Mouse (Mus musculus) brown adipose tissue, adult 24 weeks (tissue): ENCODE measurements around the gene Gm26661. TPM values are rescaled to one million over a fixed set of nuclear protein-coding genes. Genes with fewer than 3 reads are reported as not detected.
A peak's percentile ranks its signal among the peaks of the same experiment; 100 is the strongest.

Source experiments
- H3K27ac ChIP-seq: fragments of 200-500 bp; replicated peaks from 2 replicates; pipeline ENCODE4 v1.5.1; 2012; ENCODE audit warnings: low read depth, mild to moderate bottlenecking, low read length
- H3K4me1 ChIP-seq: fragments of 200-500 bp; 2 replicates; pipeline ENCODE4 v1.6.1; 2012; ENCODE audit warnings: low read length, mixed read lengths; ENCODE audit not compliant: control insufficient read depth, insufficient read depth, insufficient read length
- H3K4me3 ChIP-seq: fragments of 200-500 bp; 2 replicates; pipeline ENCODE4 v1.5.1; 2012; ENCODE audit warnings: low read depth, mild to moderate bottlenecking, low read length, moderate library complexity; ENCODE audit not compliant: insufficient read depth
- polyA plus RNA-seq: library from polyadenylated mRNA; stranded (reverse); fragments of >200 nt; gene quantifications from 2 replicates; pipeline ENCODE4 v1.2.4, GENCODE M21; 2012; ENCODE audit not compliant: missing spikeins, insufficient read depth, insufficient read length

Gm26661 gene
- not detected in 2 replicates for polyA plus RNA-seq

- Histone ChIP-seq H3K4me3 (peak within 1 kb of the TSS; percentile 28), H3K4me1 (peaks cover 8% of the 10 kb centered on the region), H3K27ac (no peak within 1 kb of the TSS)
Measured at GRCm38 (mm10) chr14:7791532-7792159, at the start of gene Gm26661. Gene Gm26661 (plus strand): TSS chr14:7791587.

GRCm38 (mm10) chr14:7748944-7749763 lies 42.2 kb upstream of the Gm26661 start:
- no peaks in the 10 kb centered on the region for H3K4me1 ChIP-seq
- no peak overlapping the region for H3K4me3 ChIP-seq
- H3K27ac ChIP-seq: no peak overlapping the region

GRCm38 (mm10) chr14:7749764-7750089 lies 41.7 kb upstream of the Gm26661 start:
- Histone ChIP-seq H3K4me3 (no peak overlapping the region), H3K27ac (no peak overlapping the region), H3K4me1 (no peaks in the 10 kb centered on the region)

GRCm38 (mm10) chr14:7765569-7766314 lies 25.6 kb upstream of the Gm26661 start:
- H3K4me1 ChIP-seq: no peaks in the 10 kb centered on the region
- H3K4me3 ChIP-seq: no peak overlapping the region
- H3K27ac ChIP-seq: no peak overlapping the region

GRCm38 (mm10) chr14:7773714-7774389 lies 17.5 kb upstream of the Gm26661 start:
- peak overlapping the region; percentile 49; the same call in 1 of the 2 replicates for H3K27ac ChIP-seq
- peak overlapping the region; percentile 68 for H3K4me3 ChIP-seq
- no peaks in the 10 kb centered on the region for H3K4me1 ChIP-seq

GRCm38 (mm10) chr14:7786073-7786472 lies 5.3 kb upstream of the Gm26661 start:
- Histone ChIP-seq H3K4me3 (no peak overlapping the region), H3K27ac (no peak overlapping the region)

GRCm38 (mm10) chr14:7789266-7790030 lies 1.9 kb upstream of the Gm26661 start:
- no peak overlapping the region for H3K4me3 ChIP-seq
- no peak overlapping the region for H3K27ac ChIP-seq
- peaks cover 8% of the 10 kb centered on the region for H3K4me1 ChIP-seq

More at GRCm38 (mm10) chr14:7786073-7786472, 5.3 kb upstream of the Gm26661 start:
- peaks cover 2% of the 10 kb centered on the region; the same call in 1 of the 2 replicates for H3K4me1 ChIP-seq

GRCm38 (mm10) chr14:7791061-7791531 lies 291 bp upstream of the Gm26661 start:
- Histone ChIP-seq H3K4me3 (peak overlapping the region; percentile 28), H3K27ac (no peak overlapping the region), H3K4me1 (peaks cover 8% of the 10 kb centered on the region)

GRCm38 (mm10) chr14:7795961-7796360 lies 4.6 kb downstream of the Gm26661 start:
- Histone ChIP-seq H3K27ac (no peak overlapping the region), H3K4me1 (peaks cover 7% of the 10 kb centered on the region), H3K4me3 (no peak overlapping the region)

- no peak overlapping the region for H3K27ac ChIP-seq
- H3K4me3 ChIP-seq: no peak overlapping the region
- H3K4me1 ChIP-seq: no peaks in the 10 kb centered on the region
Measured at GRCm38 (mm10) chr14:7800611-7801010, 9.2 kb downstream of the Gm26661 start.

GRCm38 (mm10) chr14:7801831-7802230 lies 10.4 kb downstream of the Gm26661 start:
- H3K4me1 ChIP-seq: no peaks in the 10 kb centered on the region
- H3K27ac ChIP-seq: no peak overlapping the region
- H3K4me3 ChIP-seq: no peak overlapping the region

GRCm38 (mm10) chr14:7803874-7804557 lies 12.6 kb downstream of the Gm26661 start:
- Histone ChIP-seq H3K4me1 (peaks cover 13% of the 10 kb centered on the region), H3K4me3 (no peak overlapping the region), H3K27ac (no peak overlapping the region)

GRCm38 (mm10) chr14:7804558-7804905 lies 13.1 kb downstream of the Gm26661 start:
- H3K27ac ChIP-seq: no peak overlapping the region
- H3K4me3 ChIP-seq: no peak overlapping the region
- peaks cover 16% of the 10 kb centered on the region for H3K4me1 ChIP-seq

- peaks cover 16% of the 10 kb centered on the region for H3K4me1 ChIP-seq
- peak overlapping the region; percentile 76 for H3K27ac ChIP-seq
- H3K4me3 ChIP-seq: no peak overlapping the region
Measured at GRCm38 (mm10) chr14:7807711-7808110, 16.3 kb downstream of the Gm26661 start.
